Mouse (Mus musculus): ENCODE data around the gene Ak2.

DNA sequence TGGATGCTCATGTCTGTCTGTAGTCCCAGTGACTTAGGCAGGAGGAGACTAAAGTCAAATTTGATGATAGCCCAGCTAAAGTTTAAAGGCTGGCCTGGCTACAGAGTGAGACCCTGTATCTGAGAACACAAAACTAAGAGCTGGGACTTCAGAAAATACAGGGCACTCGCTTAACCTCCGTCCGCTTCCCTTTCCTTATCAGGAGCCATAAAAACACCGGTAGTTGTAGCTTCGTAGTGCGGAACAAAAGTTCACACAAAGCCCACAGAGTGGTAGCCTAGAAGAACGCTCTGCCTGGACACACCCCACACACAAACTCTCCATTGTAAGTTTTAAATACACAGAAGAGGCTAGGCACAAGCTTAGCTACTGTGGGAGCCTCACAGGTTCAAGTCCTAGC, 3.5 kb downstream of the Ak2 start:
- TF ChIP-seq EP300 (IDR thresholded peaks at IDR 0.05; ENCODE audit: low read depth in 1 of 2, low read length in 2 of 2) (0 out of 4 replicates have a peak, but pooled peaks of 1 of the 2 experiments have one; percentile 29), POLR2A (IDR thresholded peaks at IDR 0.05; ENCODE audit: control insufficient read depth in 1 of 2, insufficient read depth in 1 of 2, low read depth in 1 of 2, low read length in 2 of 2, poor library complexity in 1 of 2) (no peak), TAL1 (IDR thresholded peaks at IDR 0.05; ENCODE audit: low read length) (no peak)

Measured in MEL (cell line).